Mouse (Mus musculus) A20 (cell line): ENCODE data around the gene Tuba1b.
"Not testable (repeated sequence)": the region's sequence is repeated elsewhere in the genome, so short reads cannot be mapped to it uniquely, and the experiment has no call there.

Experiments used
- DNase-seq: peaks from one replicate; pipeline ENCODE4 v3.0.0-alpha.2; 2011; ENCODE audit warnings: low read depth, low spot score

Tuba1b gene

GRCm38 (mm10) chr15:98924682-98925081 is 9.7 kb downstream of the Tuba1b start:
- no peak for DNase-seq

- no peak for DNase-seq
Measured at GRCm38 (mm10) chr15:98923031-98923537, 11.3 kb downstream of the Tuba1b start.

GRCm38 (mm10) chr15:98922581-98922980 is 11.8 kb downstream of the Tuba1b start:
- DNase-seq = no peak

- DNase-seq = no peak
Measured at GRCm38 (mm10) chr15:98921510-98921909, 12.9 kb downstream of the Tuba1b start.

- not testable (repeated sequence) for DNase-seq
Measured at GRCm38 (mm10) chr15:98918499-98918895, 15.9 kb downstream of the Tuba1b start.

GRCm38 (mm10) chr15:98917538-98918498 is 16.5 kb downstream of the Tuba1b start, which contains the start of gene Lmbr1l:
TSS of gene Lmbr1l (minus strand) at chr15:98918231.
- peak; percentile 100 for DNase-seq

- no peak for DNase-seq
Measured at GRCm38 (mm10) chr15:98917091-98917490, 17.3 kb downstream of the Tuba1b start.

- no peak for DNase-seq
Measured at GRCm38 (mm10) chr15:98916016-98916415, 18.3 kb downstream of the Tuba1b start.

- DNase-seq = no peak
Measured at GRCm38 (mm10) chr15:98914903-98915302, 19.5 kb downstream of the Tuba1b start.

- peak; percentile 52 for DNase-seq
Measured at GRCm38 (mm10) chr15:98904692-98905091, 29.7 kb downstream of the Tuba1b start.

- DNase-seq = no peak
Measured at GRCm38 (mm10) chr15:98902600-98902999, 31.8 kb downstream of the Tuba1b start.

- no peak for DNase-seq
Measured at GRCm38 (mm10) chr15:98901530-98901929, 32.8 kb downstream of the Tuba1b start.

- DNase-seq = no peak
Measured at GRCm38 (mm10) chr15:98897928-98898800, 36.2 kb downstream of the Tuba1b start, which contains the start of gene Dhh. TSS of gene Dhh (minus strand) at chr15:98898540.

- DNase-seq = no peak
Measured at GRCm38 (mm10) chr15:98897495-98897894, 36.9 kb downstream of the Tuba1b start.

GRCm38 (mm10) chr15:98895635-98896589 is 38.5 kb downstream of the Tuba1b start:
- DNase-seq = no peak

GRCm38 (mm10) chr15:98894746-98895634 is 39.4 kb downstream of the Tuba1b start:
- no peak for DNase-seq

GRCm38 (mm10) chr15:98893940-98894745 is 40.2 kb downstream of the Tuba1b start, which contains the start of gene Rhebl1:
TSS of gene Rhebl1 (minus strand) at chr15:98894540.
- peak; percentile 41 for DNase-seq

- no peak for DNase-seq
Measured at GRCm38 (mm10) chr15:98893036-98893435, 41.3 kb downstream of the Tuba1b start.
